Mouse (Mus musculus) cerebellum, postnatal 25 days (tissue): ENCODE data around the gene Fcer1a.
"Not testable (repeated sequence)": the region's sequence is repeated elsewhere in the genome, so short reads cannot be mapped to it uniquely, and the experiment has no call there.

Experiments used
- DNase-seq, 2 experiments: peaks; one replicate each; pipeline ENCODE4 v3.0.0; 2021; ENCODE audit warnings: mixed read lengths in 2 of 2

The Fcer1a gene

DNA sequence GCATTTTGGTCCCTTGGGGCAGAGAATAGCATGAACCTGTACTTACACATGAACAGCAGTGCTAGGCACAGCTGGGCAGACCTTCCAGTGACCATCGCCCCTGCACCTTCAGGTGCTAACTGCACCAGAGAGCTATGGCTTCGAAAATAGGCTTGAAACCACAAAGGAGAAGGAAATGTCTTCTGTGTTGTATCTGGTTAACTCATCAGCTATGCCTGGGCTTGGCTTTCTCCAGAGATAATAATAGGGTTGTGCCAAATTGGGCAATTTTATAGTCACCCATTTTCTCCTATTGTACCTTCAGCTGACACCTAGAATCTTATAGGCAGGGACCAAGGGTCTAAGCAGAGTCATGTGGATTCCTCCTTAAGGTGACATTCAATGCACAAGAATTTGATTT lies at the start of gene Fcer1a:
Fcer1a (minus strand) TSS at position 134 of the 400 bp plus-strand sequence.
- DNase-seq = no peak

DNA sequence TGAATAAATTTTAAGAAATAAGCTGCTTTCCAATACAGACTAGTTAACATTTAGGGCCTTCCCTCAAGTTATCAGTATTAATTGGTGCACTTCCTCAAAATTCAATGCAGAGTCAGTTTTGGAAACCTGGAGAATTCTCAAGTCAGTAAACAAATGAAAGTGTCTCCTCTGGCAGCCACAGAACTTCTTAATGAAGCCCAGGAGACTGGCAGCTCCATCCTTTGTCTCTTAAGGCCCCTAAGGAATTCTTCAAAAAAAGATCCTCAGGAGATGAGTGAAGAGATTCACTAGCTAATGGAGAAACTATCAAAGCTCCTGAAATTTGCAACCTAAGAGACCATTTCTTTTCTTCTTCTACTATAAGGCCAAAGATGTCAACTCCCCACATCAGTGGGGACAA lies 38.7 kb upstream of the Fcer1a start, which contains the start of gene Olfr418:
Olfr418 (plus strand) TSS at position 301 of the 400 bp plus-strand sequence.
- no peak for DNase-seq

DNA sequence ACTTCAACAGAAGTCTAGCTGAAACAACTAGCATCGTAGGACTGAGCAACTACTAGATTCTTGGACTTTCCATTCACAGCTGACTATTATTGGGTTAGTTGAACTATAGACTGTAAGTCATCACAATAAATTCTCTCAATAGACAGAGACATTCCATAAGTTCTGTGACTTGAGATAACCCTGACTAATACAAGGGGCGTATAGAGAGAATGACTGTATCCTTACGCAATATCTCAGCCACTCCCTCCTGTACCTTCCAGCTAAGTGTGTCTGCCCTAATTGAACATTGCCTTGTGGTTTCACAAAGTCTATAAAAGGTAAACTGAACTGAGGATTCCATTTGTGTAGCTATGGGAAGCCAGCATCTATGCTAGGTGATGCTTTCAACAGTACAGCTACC lies 22.9 kb upstream of the Fcer1a start:
- DNase-seq = no peak

DNA sequence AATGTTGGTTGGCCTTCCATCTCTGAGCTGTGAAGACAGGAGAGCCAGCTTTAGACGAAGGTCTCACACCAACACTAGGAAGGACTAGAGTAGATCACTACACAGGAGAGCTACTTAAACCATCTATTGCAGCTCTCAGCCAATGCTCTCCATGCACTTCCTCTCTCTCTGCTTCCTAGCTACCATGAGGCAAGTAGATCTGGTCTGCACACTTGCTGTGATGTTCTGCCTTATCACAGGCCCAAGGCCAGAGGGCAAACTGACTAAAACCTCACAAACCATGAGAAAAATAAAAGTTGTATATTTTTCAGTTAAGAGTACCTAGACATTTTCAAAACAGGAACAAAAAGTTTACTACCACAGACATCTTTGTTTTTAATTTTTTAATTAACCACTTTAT lies 10.0 kb upstream of the Fcer1a start:
- DNase-seq = not testable (repeated sequence)

DNA sequence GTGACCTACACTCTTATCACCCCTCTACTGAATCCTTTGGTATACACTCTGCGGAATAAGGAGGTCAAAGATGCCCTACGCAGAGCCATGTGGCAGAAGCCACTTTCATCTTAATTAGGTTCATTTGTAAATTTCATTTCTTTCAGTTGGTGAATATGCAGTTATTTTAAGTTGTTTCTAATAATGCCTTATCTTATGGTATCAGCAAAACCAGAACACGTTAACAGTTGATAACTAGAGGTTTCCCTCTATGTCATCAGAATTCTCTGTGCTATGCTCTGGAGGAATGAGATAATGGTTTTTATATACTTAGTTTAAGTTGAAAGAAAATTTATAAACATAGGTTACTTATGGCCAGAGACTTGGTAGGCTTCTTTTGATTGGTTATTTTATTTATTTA lies 10.5 kb downstream of the Fcer1a start:
- no peak for DNase-seq

GRCm38 (mm10) chr1:173212092-173212491 lies 14.9 kb downstream of the Fcer1a start, which contains the start of gene Olfr1404:
Olfr1404 (plus strand) TSS chr1:173212392.
- DNase-seq = no peak

- no peak for DNase-seq
Observed at GRCm38 (mm10) chr1:173197508-173197907, 29.5 kb downstream of the Fcer1a start, which contains the start of gene Olfr218. Olfr218 (plus strand) TSS chr1:173197808.

DNA sequence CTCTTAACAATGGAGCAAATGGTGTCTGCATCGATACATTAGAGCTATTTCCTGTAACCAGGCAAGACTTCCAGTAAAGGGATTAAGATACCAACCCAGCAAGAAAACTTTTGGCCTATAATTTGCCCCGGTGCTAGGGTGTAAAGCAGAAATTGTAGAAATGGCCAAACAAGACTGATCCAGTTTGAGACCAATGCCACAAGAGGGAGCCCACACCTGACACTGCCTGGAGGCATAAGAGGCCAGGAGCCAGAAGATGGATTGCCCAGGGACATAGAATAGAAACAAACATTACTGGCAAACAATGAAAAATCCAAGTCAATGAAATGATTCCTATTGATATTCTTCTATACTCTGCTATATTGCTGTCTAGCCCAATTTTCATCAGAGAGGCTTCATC lies 30.7 kb downstream of the Fcer1a start:
- DNase-seq = peak in 1 of 2 experiments; percentile 1

- no peak for DNase-seq
Observed at GRCm38 (mm10) chr1:173192059-173192458, 35.0 kb downstream of the Fcer1a start.

DNA sequence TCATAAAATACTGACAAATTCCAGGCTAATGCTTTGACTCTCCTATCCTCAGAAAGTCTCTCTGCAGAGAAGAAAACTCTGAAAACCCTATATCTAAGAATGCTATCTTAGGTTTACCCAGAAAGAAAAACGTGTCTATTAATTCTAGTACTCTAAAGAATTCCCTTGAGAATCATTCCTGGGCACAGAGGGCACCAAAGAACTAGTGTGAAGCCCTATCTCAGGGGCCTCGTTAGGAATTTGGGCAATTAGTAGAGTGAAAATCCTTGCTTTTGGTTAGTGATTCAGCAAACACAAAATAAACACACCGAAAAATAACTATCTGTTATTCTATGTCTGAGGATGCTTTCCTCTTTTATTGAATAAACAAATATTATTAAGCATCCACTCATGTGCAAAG lies 36.5 kb downstream of the Fcer1a start, which contains the start of gene Olfr1406:
Olfr1406 (minus strand) TSS at position 101 of the 400 bp plus-strand sequence.
- no peak for DNase-seq

DNA sequence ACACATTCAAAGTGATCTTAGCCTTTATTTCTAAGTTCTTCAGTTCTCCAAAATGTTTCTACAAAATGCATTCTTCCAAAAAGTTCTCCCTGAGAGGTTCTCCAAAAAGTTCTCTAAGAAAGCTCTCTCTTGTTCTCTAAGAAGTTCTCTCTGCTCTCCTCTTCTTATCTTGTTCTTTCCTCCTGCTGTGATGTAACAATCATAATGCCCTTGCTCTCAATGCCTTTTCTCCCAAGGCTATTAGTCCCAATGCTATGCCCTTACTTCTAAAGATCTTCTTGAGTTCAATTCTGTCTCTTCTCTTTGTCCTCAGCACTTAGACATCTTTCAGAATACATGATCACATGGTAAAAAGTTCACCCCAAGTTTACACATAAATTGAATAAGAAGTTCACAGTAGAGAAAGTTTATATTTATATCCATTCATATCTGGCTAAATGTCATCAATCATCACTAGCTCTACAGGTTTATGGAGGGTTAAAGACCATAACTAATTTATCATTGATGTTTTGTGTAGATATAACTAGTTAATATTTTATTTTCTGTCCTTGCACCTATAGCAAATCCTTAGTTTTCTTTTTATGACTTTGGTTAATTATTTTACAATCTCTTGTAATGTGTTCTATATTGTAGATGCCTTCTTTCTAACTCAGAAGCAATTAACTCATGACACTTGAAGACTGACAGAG lies 52.7 kb downstream of the Fcer1a start:
- DNase-seq = no peak
